Mouse (Mus musculus) lung, adult 2 months (tissue): ENCODE results near the gene Epha5.

Experiments used
- CTCF ChIP-seq: fragments of 200-500 bp; IDR thresholded peaks from 2 replicates; pipeline ENCODE4 v1.5.1; 2011; ENCODE audit warnings: mild to moderate bottlenecking, low read length, control low read depth; ENCODE audit not compliant: insufficient read depth
- POLR2A ChIP-seq: fragments of 200-500 bp; IDR thresholded peaks from 2 replicates; pipeline ENCODE4 v1.6.1; 2011; ENCODE audit warnings: low read depth, mild to moderate bottlenecking, control low read depth, low read length, borderline replicate concordance; ENCODE audit errors: extremely low read depth

DNA sequence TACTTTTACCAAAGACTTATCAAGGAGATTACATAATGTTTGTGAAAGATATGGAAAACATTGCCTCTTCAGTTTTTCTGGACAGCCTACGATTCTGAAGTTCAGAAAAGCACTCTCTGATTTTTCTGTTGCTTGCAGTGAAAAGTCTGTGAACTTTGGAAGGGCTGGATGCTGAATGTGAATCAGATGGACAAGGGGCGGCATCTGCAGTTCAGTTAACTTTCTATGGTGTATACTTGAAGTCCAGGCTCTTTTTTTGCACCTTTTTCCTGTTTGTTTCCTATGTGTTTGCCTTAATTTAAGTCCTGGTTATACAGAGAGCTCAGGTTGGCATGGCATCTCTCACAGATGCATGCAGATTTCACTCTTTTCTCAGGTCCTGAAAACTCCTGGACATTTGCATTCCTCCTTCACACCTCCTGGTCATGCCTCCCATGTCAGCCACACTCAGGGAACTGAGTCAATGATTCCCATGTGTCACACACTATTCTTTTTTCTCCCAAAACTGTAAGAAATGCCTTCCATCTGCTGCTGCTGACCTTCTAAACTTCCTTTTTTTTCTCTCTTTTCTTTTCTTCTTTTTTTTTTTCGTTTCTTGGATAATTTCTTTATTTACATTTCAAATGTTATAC, 81.2 kb downstream of the Epha5 start:
- TF ChIP-seq CTCF (no peak), POLR2A (no peak)
